Mouse (Mus musculus): ENCODE data around the gene Nhsl2. TPM values are rescaled to one million over a fixed set of nuclear protein-coding genes. Genes with fewer than 3 reads are reported as not detected.
A peak's percentile ranks its signal among the peaks of the same experiment; 100 is the strongest.
"Not testable (repeated sequence)": the region's sequence is repeated elsewhere in the genome, so short reads cannot be mapped to it uniquely, and the experiment has no call there.

Gene Nhsl2
- polyA plus RNA-seq (2015; fragmentation: Nextera tagmentation; extraction: Ambion mirVana) = 11.1 and 13.0 TPM in 2 replicates

DNA sequence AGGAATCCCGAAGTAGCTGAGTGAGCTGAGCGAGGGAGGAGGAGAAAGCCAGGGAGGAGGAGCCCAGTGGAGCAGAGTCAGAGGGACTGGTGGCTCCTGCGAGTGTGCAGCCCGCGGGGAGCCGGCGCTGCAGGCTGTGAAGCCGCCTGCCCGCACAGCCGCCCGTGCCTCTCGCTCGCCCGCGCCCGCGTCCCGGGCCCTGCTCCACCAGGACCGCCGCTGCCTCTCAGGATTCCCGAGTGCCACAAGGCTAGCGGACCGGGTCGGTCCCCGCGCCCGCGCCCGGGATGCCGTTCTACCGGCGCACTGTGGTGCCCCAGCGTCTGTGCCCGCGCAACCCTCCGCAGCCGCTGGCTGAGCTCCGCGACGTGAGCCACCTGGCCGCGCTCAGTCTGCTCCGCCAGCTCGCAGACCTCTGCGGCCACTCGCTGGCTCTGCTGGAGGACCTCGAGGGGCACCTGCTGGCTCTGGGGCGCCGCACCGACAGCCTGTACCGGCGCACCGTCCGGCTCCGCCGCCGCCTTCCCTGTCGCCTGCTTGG, at the start of gene Nhsl2:
TSS of gene Nhsl2 (plus strand) at position 105 of the 541 bp plus-strand sequence.
- Histone ChIP-seq H3K27ac (no peak within 1 kb of the TSS), H3K36me3 (no peaks in the 10 kb centered on the region), H3K4me3 (peak within 1 kb of the TSS; percentile 52), H3K9me3 (no peaks in the 10 kb centered on the region), H3K9ac (peak within 1 kb of the TSS; percentile 69), H3K27me3 (peaks cover 84% of the 10 kb centered on the region), H3K4me2 (peak within 1 kb of the TSS; percentile 74), H3K4me1 (0 out of 2 replicates have a peak, but pooled peaks cover 5% of the 10 kb centered on the region)
- ATAC-seq (ENCODE audit: insufficient number of reproducible peaks, insufficient read depth, low FRiP score, low TSS enrichment, low read depth) = peak; percentile 78
- 29% methylated on average over 42 of the region's 58 CpGs for WGBS

DNA sequence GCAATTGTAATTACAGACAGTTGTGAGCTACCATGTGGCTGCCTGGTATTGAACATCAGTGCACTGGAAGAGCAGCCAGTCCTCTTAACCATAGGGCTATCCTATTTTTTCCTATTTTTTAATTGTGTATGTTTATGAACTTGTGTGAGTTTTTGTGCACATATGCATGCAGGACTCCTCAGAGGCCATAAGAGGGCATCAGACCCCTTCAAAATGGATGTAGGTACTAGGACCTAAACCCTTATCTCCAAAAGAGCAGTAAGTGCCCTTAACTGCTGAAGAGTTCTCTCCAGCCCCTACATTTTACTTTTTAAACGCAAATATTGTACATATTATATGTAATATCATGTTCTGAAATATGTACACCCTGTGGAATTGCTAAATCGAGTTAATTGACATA, 43.7 kb upstream of the Nhsl2 start:
- ATAC-seq (ENCODE audit: insufficient number of reproducible peaks, insufficient read depth, low FRiP score, low TSS enrichment, low read depth) = no peak
- H3K9ac ChIP-seq = no peak overlapping the region
- no peak overlapping the region for H3K4me3 ChIP-seq
- 38% methylated on average over 2 of the region's 2 CpGs for WGBS
- H3K27me3 ChIP-seq = peaks cover 14% of the 10 kb centered on the region; the same call in 1 of the 2 replicates
- H3K4me2 ChIP-seq = no peak overlapping the region
- H3K27ac ChIP-seq = no peak overlapping the region
- no peaks in the 10 kb centered on the region for H3K4me1 ChIP-seq
- H3K36me3 ChIP-seq = no peaks in the 10 kb centered on the region
- H3K9me3 ChIP-seq = no peaks in the 10 kb centered on the region

DNA sequence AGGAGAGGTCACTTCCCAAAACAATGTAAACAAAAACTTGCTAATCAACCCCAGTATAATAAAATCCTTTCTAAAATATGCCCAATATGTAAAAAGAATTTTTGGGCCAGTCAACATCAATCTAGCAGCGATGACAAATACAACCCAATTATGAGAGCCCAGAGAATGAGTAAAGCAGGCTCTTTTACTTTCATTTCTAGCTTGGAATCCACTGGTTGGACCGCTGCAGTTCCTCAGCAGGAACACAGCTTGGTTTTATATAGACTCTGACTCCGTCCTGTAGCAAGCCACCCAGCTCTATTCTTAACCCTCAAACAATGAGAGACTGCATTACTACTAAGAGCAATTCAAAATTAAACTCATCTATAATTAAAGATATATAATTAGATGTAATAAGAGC, 37.4 kb upstream of the Nhsl2 start:
- H3K9me3 ChIP-seq = no peaks in the 10 kb centered on the region
- H3K36me3 ChIP-seq = no peaks in the 10 kb centered on the region
- peaks cover 18% of the 10 kb centered on the region for H3K27me3 ChIP-seq
- H3K4me3 ChIP-seq = no peak overlapping the region
- no peaks in the 10 kb centered on the region for H3K4me1 ChIP-seq
- no peak overlapping the region for H3K4me2 ChIP-seq
- WGBS = 60% methylated on average over 3 of the region's 3 CpGs
- ATAC-seq (ENCODE audit: insufficient number of reproducible peaks, insufficient read depth, low FRiP score, low TSS enrichment, low read depth) = no peak
- no peak overlapping the region for H3K27ac ChIP-seq
- no peak overlapping the region for H3K9ac ChIP-seq

- H3K4me2 ChIP-seq = no peak overlapping the region
- no peak overlapping the region for H3K9ac ChIP-seq
- no peaks in the 10 kb centered on the region for H3K36me3 ChIP-seq
- H3K9me3 ChIP-seq = no peaks in the 10 kb centered on the region
- H3K4me3 ChIP-seq = no peak overlapping the region
- ATAC-seq (ENCODE audit: insufficient number of reproducible peaks, insufficient read depth, low FRiP score, low TSS enrichment, low read depth) = no peak
- peaks cover 33% of the 10 kb centered on the region for H3K27me3 ChIP-seq
- WGBS = 63% methylated on average over 1 of the region's 1 CpGs
- no peaks in the 10 kb centered on the region for H3K4me1 ChIP-seq
- no peak overlapping the region for H3K27ac ChIP-seq
These were observed 30.0 kb upstream of the Nhsl2 start for GRCm38 (mm10) chrX:101819163-101819562.

- H3K4me3 ChIP-seq; H3K36me3 ChIP-seq; H3K4me2 ChIP-seq; H3K9ac ChIP-seq; ATAC-seq (ENCODE audit: insufficient number of reproducible peaks, insufficient read depth, low FRiP score, low TSS enrichment, low read depth); H3K27ac ChIP-seq; H3K9me3 ChIP-seq; H3K4me1 ChIP-seq: not testable (repeated sequence)
- peaks cover 33% of the 10 kb centered on the region for H3K27me3 ChIP-seq
These were observed 29.2 kb upstream of the Nhsl2 start for GRCm38 (mm10) chrX:101819980-101820379.

GRCm38 (mm10) chrX:101847191-101847795, 1.9 kb upstream of the Nhsl2 start:
- H3K27ac ChIP-seq = no peak overlapping the region
- H3K9me3 ChIP-seq = no peaks in the 10 kb centered on the region
- no peak for ATAC-seq (ENCODE audit: insufficient number of reproducible peaks, insufficient read depth, low FRiP score, low TSS enrichment, low read depth)
- peaks cover 77% of the 10 kb centered on the region for H3K27me3 ChIP-seq
- WGBS = 43% methylated on average over 5 of the region's 5 CpGs
- no peak overlapping the region for H3K4me2 ChIP-seq
- H3K9ac ChIP-seq = no peak overlapping the region
- H3K4me3 ChIP-seq = no peak overlapping the region
- H3K4me1 ChIP-seq = 0 out of 2 replicates have a peak, but pooled peaks cover 5% of the 10 kb centered on the region
- no peaks in the 10 kb centered on the region for H3K36me3 ChIP-seq

DNA sequence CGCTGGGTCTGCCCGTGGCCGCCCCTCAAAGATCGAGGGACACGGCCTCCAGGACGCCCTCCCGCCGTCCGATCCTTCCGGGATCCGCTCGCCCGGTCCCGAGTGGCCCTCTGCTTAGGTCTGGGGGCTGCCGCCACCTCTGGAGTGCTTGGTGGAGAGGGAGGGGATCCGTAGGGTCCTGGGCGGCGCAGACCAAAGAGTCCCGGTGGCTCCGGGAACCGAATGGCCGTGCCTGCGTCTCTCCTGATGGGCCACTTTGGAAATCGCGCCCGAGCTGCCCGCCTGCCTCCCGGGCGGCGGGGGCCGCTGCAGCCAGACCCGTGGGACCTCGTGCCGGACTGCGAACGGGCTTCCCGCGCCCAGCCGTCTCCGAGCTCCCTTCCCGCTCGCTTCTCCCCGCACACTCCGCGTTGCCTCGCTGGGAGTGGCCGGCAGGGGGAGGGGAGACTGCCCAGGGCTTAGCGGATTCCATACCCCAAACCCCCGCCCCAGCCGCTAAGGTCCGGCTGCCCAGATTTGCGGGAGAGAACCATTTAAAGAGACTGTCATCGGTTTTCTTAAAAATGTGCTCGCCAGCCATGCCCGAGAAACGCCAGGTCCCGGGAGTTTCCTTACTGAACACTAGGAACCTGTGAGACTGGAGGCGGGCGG, 841 bp downstream of the Nhsl2 start:
- 0 out of 2 replicates have a peak, but pooled peaks cover 5% of the 10 kb centered on the region for H3K4me1 ChIP-seq
- H3K9me3 ChIP-seq = no peaks in the 10 kb centered on the region
- peak overlapping the region; percentile 69 for H3K9ac ChIP-seq
- peak overlapping the region; percentile 74 for H3K4me2 ChIP-seq
- peaks cover 87% of the 10 kb centered on the region for H3K27me3 ChIP-seq
- 23% methylated on average over 54 of the region's 59 CpGs for WGBS
- 0 out of 2 replicates have a peak, but pooled peaks have one; percentile 37 for ATAC-seq (ENCODE audit: insufficient number of reproducible peaks, insufficient read depth, low FRiP score, low TSS enrichment, low read depth)
- no peak overlapping the region for H3K27ac ChIP-seq
- H3K36me3 ChIP-seq = no peaks in the 10 kb centered on the region
- peak overlapping the region; percentile 52 for H3K4me3 ChIP-seq

DNA sequence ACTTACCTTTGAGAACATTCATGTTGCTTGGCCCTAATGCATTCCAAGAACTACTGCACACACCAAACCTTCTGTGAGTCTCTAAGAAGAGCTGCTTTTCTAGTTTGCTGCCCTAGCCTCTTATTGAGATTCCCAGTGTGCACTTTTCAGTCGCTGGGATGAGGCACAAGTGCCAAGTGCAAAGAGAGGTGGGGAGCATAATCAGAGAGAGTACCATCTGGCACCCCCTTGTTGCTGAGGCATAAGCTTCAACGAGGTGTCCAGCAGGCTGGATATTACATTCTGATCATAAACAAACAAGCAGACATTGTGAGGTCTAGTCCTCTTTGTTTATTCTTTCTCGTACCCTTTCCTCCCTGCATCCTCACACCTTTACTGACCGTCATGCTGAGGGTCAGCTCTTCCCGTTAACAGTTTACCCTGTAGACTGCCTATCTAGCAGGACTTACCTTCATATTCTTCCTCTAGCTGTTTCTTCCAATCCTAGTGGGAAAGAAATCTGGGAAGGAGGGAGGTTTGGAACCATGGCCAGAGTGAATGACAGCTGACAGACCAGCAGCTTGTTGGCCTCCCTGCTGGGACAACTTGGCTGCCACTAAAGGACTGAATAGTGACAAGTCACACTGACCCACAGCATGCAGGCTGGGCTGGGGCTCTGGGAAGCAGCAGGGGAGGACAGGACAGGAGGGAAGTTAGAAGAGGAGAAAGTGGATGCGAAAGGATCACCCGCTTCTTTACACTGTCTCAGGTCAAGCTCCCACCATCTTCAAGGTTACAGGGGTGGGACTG, 2.6 kb downstream of the Nhsl2 start:
- 57% methylated on average over 7 of the region's 7 CpGs for WGBS
- Histone ChIP-seq H3K9ac (no peak overlapping the region), H3K27me3 (peaks cover 80% of the 10 kb centered on the region), H3K27ac (no peak overlapping the region), H3K4me1 (0 out of 2 replicates have a peak, but pooled peaks cover under 1% of the 10 kb centered on the region), H3K36me3 (no peaks in the 10 kb centered on the region), H3K4me3 (no peak overlapping the region), H3K4me2 (no peak overlapping the region), H3K9me3 (no peaks in the 10 kb centered on the region)
- ATAC-seq (ENCODE audit: insufficient number of reproducible peaks, insufficient read depth, low FRiP score, low TSS enrichment, low read depth) = no peak

DNA sequence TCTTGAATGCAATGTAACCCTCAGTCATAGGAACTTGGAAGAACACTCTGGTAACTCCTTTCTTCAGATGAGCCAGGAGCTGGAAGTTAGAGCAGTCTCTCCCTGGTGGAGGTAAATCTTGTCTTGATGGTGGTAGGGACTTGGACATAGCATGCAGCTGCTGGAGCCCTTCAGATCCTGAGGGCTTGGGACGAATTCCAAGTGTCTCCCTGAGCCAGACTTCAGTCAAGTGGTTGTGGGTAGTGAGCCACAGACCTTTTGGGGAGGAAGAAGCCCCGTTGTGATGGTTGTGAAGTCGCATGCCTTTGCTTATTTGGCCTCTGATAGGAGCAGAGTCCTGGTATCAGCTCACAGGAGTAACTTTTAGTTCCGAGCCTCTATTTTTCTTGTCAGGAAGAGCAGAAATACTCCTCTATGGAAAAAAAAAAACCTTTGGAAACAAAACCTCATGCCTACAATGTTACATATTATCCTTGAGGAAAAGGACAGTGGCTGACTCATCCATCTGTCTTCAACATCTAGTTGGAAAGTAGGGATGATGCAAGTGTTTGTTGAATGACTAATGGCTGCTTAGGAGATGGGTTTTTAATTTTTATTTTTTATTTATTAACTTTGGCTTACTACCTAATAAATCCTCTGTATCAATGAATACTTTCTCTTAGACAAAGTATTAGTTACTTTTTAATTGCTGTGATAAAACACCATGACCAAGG, 14.6 kb downstream of the Nhsl2 start:
- H3K27me3 ChIP-seq = peaks cover 57% of the 10 kb centered on the region
- H3K36me3 ChIP-seq = no peaks in the 10 kb centered on the region
- H3K27ac ChIP-seq = no peak overlapping the region
- ATAC-seq (ENCODE audit: insufficient number of reproducible peaks, insufficient read depth, low FRiP score, low TSS enrichment, low read depth) = no peak
- H3K4me1 ChIP-seq = no peaks in the 10 kb centered on the region
- H3K9ac ChIP-seq = no peak overlapping the region
- WGBS = 66% methylated on average over 4 of the region's 4 CpGs
- no peaks in the 10 kb centered on the region for H3K9me3 ChIP-seq
- no peak overlapping the region for H3K4me3 ChIP-seq
- H3K4me2 ChIP-seq = no peak overlapping the region

GRCm38 (mm10) chrX:101864788-101865187, 15.6 kb downstream of the Nhsl2 start:
- H3K4me3 ChIP-seq = no peak overlapping the region
- no peak overlapping the region for H3K27ac ChIP-seq
- H3K9ac ChIP-seq = no peak overlapping the region
- no peak overlapping the region for H3K4me2 ChIP-seq
- no peaks in the 10 kb centered on the region for H3K9me3 ChIP-seq
- no peaks in the 10 kb centered on the region for H3K36me3 ChIP-seq
- H3K4me1 ChIP-seq = no peaks in the 10 kb centered on the region
- ATAC-seq (ENCODE audit: insufficient number of reproducible peaks, insufficient read depth, low FRiP score, low TSS enrichment, low read depth) = no peak
- 50% methylated on average over 5 of the region's 5 CpGs for WGBS
- H3K27me3 ChIP-seq = peaks cover 53% of the 10 kb centered on the region

DNA sequence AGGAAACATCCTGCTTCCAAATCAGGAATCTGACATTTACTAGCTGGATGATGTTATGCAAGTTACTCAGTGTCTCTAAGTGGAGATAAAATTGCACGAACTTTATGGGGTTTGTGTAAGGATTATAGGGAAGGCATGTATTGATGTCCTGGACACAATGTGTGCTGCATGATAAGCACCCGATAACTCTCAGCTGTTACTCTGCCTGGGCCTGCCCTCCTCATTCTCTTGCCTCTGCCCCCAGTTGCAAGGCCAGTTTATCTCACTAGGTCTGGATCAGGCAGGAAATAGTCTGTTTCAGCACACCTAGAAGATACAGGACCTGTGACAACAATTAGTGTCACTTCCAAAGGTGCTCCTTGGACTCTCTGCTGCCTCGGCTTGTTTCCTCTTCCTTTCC, 25.0 kb downstream of the Nhsl2 start:
- Histone ChIP-seq H3K27ac (no peak overlapping the region), H3K4me1 (no peaks in the 10 kb centered on the region), H3K36me3 (no peaks in the 10 kb centered on the region), H3K27me3 (peaks cover 55% of the 10 kb centered on the region), H3K9ac (no peak overlapping the region), H3K9me3 (no peaks in the 10 kb centered on the region), H3K4me3 (no peak overlapping the region), H3K4me2 (no peak overlapping the region)
- ATAC-seq (ENCODE audit: insufficient number of reproducible peaks, insufficient read depth, low FRiP score, low TSS enrichment, low read depth) = no peak
- 62% methylated on average over 3 of the region's 3 CpGs for WGBS

Data from embryonic facial prominence, embryonic 13.5 days (tissue).